Mouse (Mus musculus) brain, adult 2 months (tissue): ENCODE results near the gene Foxo6.

Experiments
- DNase-seq: peaks from one replicate; pipeline ENCODE4 v3.0.0; 2011; ENCODE audit warnings: low read depth, low spot score

Foxo6 gene

GRCm38 (mm10) chr4:120287290-120288111 is at the start of gene Foxo6:
Foxo6 (minus strand) TSS chr4:120287349.
- peak; percentile 95 for DNase-seq

- no peak for DNase-seq
These were observed 47.2 kb upstream of the Foxo6 start for GRCm38 (mm10) chr4:120334316-120334715.

GRCm38 (mm10) chr4:120332934-120333421 is 45.8 kb upstream of the Foxo6 start:
- peak; percentile 29 for DNase-seq

GRCm38 (mm10) chr4:120332405-120332933 is 45.3 kb upstream of the Foxo6 start:
- DNase-seq, result no peak

GRCm38 (mm10) chr4:120331992-120332391 is 44.8 kb upstream of the Foxo6 start:
- no peak for DNase-seq

- no peak for DNase-seq
These were observed 44.4 kb upstream of the Foxo6 start for GRCm38 (mm10) chr4:120331541-120331940.

- DNase-seq, result no peak
These were observed 38.6 kb upstream of the Foxo6 start for GRCm38 (mm10) chr4:120325748-120326147.

GRCm38 (mm10) chr4:120325051-120325450 is 37.9 kb upstream of the Foxo6 start:
- no peak for DNase-seq

GRCm38 (mm10) chr4:120323858-120324257 is 36.7 kb upstream of the Foxo6 start:
- DNase-seq, result no peak

- peak; percentile 64 for DNase-seq
These were observed 36.0 kb upstream of the Foxo6 start for GRCm38 (mm10) chr4:120323198-120323597.

GRCm38 (mm10) chr4:120317541-120317940 is 30.4 kb upstream of the Foxo6 start:
- no peak for DNase-seq

GRCm38 (mm10) chr4:120316716-120317115 is 29.6 kb upstream of the Foxo6 start:
- DNase-seq, result no peak

GRCm38 (mm10) chr4:120314571-120314970 is 27.4 kb upstream of the Foxo6 start:
- no peak for DNase-seq

GRCm38 (mm10) chr4:120313309-120313708 is 26.2 kb upstream of the Foxo6 start:
- peak; percentile 25 for DNase-seq

- peak; percentile 71 for DNase-seq
These were observed 17.4 kb upstream of the Foxo6 start for GRCm38 (mm10) chr4:120304580-120304979.

GRCm38 (mm10) chr4:120299287-120299686 is 12.1 kb upstream of the Foxo6 start:
- DNase-seq, result no peak

- no peak for DNase-seq
These were observed 4.1 kb upstream of the Foxo6 start for GRCm38 (mm10) chr4:120291106-120291822.

GRCm38 (mm10) chr4:120290486-120290885 is 3.3 kb upstream of the Foxo6 start:
- no peak for DNase-seq

GRCm38 (mm10) chr4:120289181-120289965 is 2.2 kb upstream of the Foxo6 start:
- DNase-seq, result no peak

- no peak for DNase-seq
These were observed 348 bp downstream of the Foxo6 start for GRCm38 (mm10) chr4:120286761-120287241.

- DNase-seq, result no peak
These were observed 1.4 kb downstream of the Foxo6 start for GRCm38 (mm10) chr4:120285730-120286129.
